Mouse (Mus musculus): ENCODE results near the gene Agtr1b. TPM values are rescaled to one million over a fixed set of nuclear protein-coding genes. Genes with fewer than 3 reads are reported as not detected.

Agtr1b gene
- polyA plus RNA-seq, 1 experiment, result not detected

GRCm38 (mm10) chr3:20295546-20295945 is 71.4 kb downstream of the Agtr1b start:
- no peaks in the 10 kb centered on the region for H3K4me1 ChIP-seq (ENCODE audit: control insufficient read depth, insufficient read depth, low read length)
- 91% methylated on average over 3 of the region's 3 CpGs for WGBS
- no peak overlapping the region for H3K27ac ChIP-seq (ENCODE audit: insufficient read depth, low read depth, low read length)
- TF ChIP-seq POLR2A (IDR thresholded peaks at IDR 0.05; ENCODE audit: insufficient read depth, low read depth, low read length) (no peak), CTCF (IDR thresholded peaks at IDR 0.05; ENCODE audit: insufficient read depth, low read depth, low read length) (no peak)
- no peak overlapping the region for H3K4me3 ChIP-seq (ENCODE audit: insufficient read depth, low read depth, low read length)

GRCm38 (mm10) chr3:20294542-20295348 is 72.2 kb downstream of the Agtr1b start:
- Histone ChIP-seq H3K4me1 (ENCODE audit: control insufficient read depth, insufficient read depth, low read length) (no peaks in the 10 kb centered on the region), H3K27ac (ENCODE audit: insufficient read depth, low read depth, low read length) (no peak overlapping the region), H3K4me3 (ENCODE audit: insufficient read depth, low read depth, low read length) (no peak overlapping the region)
- TF ChIP-seq CTCF (IDR thresholded peaks at IDR 0.05; ENCODE audit: insufficient read depth, low read depth, low read length) (no peak), POLR2A (IDR thresholded peaks at IDR 0.05; ENCODE audit: insufficient read depth, low read depth, low read length) (no peak)
- 77% methylated on average over 9 of the region's 9 CpGs for WGBS

- TF ChIP-seq POLR2A (IDR thresholded peaks at IDR 0.05; ENCODE audit: insufficient read depth, low read depth, low read length), result no peak
- no peak for TF ChIP-seq CTCF (IDR thresholded peaks at IDR 0.05; ENCODE audit: insufficient read depth, low read depth, low read length)
- no peak overlapping the region for H3K4me3 ChIP-seq (ENCODE audit: insufficient read depth, low read depth, low read length)
- H3K27ac ChIP-seq (ENCODE audit: insufficient read depth, low read depth, low read length), result no peak overlapping the region
- H3K4me1 ChIP-seq (ENCODE audit: control insufficient read depth, insufficient read depth, low read length), result no peaks in the 10 kb centered on the region
These were observed 75.6 kb downstream of the Agtr1b start for GRCm38 (mm10) chr3:20291370-20291769.

GRCm38 (mm10) chr3:20288761-20289160 is 78.2 kb downstream of the Agtr1b start:
- Histone ChIP-seq H3K4me3 (ENCODE audit: insufficient read depth, low read depth, low read length) (no peak overlapping the region), H3K27ac (ENCODE audit: insufficient read depth, low read depth, low read length) (no peak overlapping the region), H3K4me1 (ENCODE audit: control insufficient read depth, insufficient read depth, low read length) (no peaks in the 10 kb centered on the region)
- WGBS, result 96% methylated on average over 2 of the region's 2 CpGs
- no peak for TF ChIP-seq POLR2A (IDR thresholded peaks at IDR 0.05; ENCODE audit: insufficient read depth, low read depth, low read length)
- no peak for TF ChIP-seq CTCF (IDR thresholded peaks at IDR 0.05; ENCODE audit: insufficient read depth, low read depth, low read length)

GRCm38 (mm10) chr3:20281796-20282195 is 85.2 kb downstream of the Agtr1b start:
- TF ChIP-seq POLR2A (IDR thresholded peaks at IDR 0.05; ENCODE audit: insufficient read depth, low read depth, low read length), result no peak
- TF ChIP-seq CTCF (IDR thresholded peaks at IDR 0.05; ENCODE audit: insufficient read depth, low read depth, low read length), result no peak

GRCm38 (mm10) chr3:20275633-20276032 is 91.3 kb downstream of the Agtr1b start, which contains the start of gene Cpb1:
Gene Cpb1, minus strand, starts transcription at chr3:20275733.
- Histone ChIP-seq H3K4me1 (ENCODE audit: control insufficient read depth, insufficient read depth, low read length) (no peaks in the 10 kb centered on the region), H3K4me3 (ENCODE audit: insufficient read depth, low read depth, low read length) (no peak within 1 kb of the TSS), H3K27ac (ENCODE audit: insufficient read depth, low read depth, low read length) (no peak within 1 kb of the TSS)
- 91% methylated on average over 3 of the region's 3 CpGs for WGBS
- no peak for TF ChIP-seq POLR2A (IDR thresholded peaks at IDR 0.05; ENCODE audit: insufficient read depth, low read depth, low read length)
- TF ChIP-seq CTCF (IDR thresholded peaks at IDR 0.05; ENCODE audit: insufficient read depth, low read depth, low read length), result no peak

More at GRCm38 (mm10) chr3:20281796-20282195, 85.2 kb downstream of the Agtr1b start:
- Histone ChIP-seq H3K4me1 (ENCODE audit: control insufficient read depth, insufficient read depth, low read length) (no peaks in the 10 kb centered on the region), H3K27ac (ENCODE audit: insufficient read depth, low read depth, low read length) (no peak overlapping the region), H3K4me3 (ENCODE audit: insufficient read depth, low read depth, low read length) (no peak overlapping the region)
- 48% methylated on average over 1 of the region's 1 CpGs for WGBS

Other genes with a start within 250 kb of the Agtr1b start
- not detected in 2 replicates for gene Gyg, start 211.9 kb downstream of the Agtr1b start, polyA plus RNA-seq (2012; ENCODE audit: insufficient read depth, insufficient read length, low replicate concordance, missing spikeins)
- gene Cpa3, start 125.0 kb downstream of the Agtr1b start, polyA plus RNA-seq (2012; ENCODE audit: insufficient read depth, insufficient read length, low replicate concordance, missing spikeins), result not detected in 2 replicates
- not detected in 2 replicates for gene Cpb1, start 91.4 kb downstream of the Agtr1b start, polyA plus RNA-seq (2012; ENCODE audit: insufficient read depth, insufficient read length, low replicate concordance, missing spikeins)

All from olfactory bulb, adult 2 months (tissue).